Mouse (Mus musculus) lung, postnatal 4 days (tissue): Measurements from ENCODE around the gene Qk.

Source experiments
- DNase-seq, 2 experiments: peaks; one replicate each; pipeline ENCODE4 v3.0.0; 2021

Qk gene

DNA sequence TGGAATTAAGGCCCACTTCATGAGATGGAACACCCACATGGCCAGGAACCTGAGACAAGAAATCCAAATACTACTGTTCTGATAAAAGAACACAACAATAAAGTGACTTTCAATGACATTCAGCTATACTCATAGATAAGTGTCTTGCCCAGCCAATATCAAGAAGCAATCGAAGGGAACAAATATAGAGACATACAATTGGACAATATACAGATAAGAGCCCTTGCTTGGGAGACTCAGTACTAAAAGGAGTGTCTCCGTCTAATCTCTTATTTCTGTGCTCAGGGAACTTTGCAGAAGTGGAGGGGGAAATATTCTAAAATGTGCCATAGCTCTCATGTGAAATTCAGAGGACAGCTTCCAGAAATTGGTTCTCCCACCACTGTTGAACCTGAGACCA is 83.1 kb downstream of the Qk start:
- no peak for DNase-seq

DNA sequence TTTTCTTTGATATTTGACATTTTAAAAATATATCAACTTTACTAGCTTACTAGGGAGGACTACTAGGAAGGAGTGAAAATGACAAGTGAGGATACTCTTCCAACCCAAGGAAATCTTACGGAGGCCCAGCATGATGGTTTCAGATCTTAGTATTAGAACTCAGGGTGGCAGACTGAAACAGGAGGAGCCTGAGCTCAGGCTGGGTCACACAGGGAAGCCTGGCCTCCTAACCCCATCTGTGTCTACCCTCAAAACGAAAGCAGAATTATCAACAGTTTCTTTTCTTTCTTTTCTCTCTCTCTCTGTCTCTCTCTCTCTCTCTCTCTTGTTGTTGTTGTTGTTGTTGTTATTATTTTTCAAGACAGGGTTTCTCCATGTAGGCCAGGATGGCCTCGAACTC is 87.2 kb downstream of the Qk start:
- DNase-seq: no peak

DNA sequence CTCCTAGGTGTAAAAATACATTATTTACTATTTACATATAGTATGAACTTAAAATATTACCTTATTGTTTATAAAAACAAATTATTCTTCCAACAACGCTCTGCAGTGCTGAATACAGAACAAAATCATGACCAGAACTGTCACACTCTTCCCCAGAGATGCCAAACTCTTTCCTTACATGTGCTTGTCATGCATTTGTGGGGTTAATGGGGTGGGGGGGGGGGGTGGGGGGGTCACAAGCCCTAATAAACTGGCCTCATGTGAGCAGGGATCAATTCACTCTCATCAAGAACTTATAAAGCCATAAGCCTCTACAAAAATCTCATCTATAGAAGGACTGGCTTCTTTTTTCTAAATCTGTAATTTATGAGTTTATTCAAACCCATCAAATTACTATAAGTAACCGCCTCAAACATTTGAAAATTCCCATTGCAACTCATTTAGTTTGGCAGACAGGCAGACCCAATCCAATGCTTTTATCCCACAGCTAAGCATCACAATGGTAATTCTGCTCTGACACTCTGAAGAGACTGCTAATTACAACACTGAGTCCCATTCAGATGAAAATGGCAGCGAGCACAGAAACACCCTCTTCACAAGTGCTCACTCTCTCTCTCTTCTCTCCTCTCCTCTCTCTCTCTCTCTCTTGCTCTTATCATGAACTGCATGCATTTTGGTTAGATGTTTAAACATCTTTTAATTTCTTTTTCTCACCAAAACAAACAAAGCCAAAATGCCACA is 91.7 kb downstream of the Qk start:
- no peak for DNase-seq

- DNase-seq: no peak
These were observed 103.5 kb downstream of the Qk start for GRCm38 (mm10) chr17:10216164-10216563.

DNA sequence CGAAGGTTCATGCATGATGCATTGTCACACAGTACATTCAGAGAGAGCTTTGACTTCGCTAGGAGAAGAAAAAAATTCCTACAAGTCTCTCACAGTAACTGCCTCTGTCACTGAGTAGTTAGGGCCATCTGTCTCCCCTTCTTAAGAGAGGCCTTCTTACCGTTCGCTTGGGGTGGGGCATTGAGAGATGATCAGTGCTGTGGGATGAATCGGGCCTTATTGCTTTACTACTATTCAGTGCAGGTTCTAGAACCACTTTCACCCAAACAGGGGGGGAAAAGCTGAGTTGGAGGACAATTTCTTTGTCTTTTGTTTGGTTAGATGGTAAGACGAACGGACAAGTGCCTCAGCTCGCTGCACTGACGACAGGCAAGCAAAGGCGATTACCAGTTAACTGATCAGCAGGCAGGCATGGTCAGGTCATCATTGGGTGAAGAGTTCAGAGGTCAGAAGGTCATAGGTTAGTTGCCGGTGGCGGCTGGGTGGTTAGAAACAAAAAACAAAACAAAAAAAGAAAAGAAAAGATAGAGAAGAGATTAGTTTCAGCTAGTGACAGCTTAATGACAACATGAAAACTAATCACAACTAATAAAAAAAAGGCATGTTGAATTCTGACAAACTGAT is 110.4 kb downstream of the Qk start:
- DNase-seq: no peak

DNA sequence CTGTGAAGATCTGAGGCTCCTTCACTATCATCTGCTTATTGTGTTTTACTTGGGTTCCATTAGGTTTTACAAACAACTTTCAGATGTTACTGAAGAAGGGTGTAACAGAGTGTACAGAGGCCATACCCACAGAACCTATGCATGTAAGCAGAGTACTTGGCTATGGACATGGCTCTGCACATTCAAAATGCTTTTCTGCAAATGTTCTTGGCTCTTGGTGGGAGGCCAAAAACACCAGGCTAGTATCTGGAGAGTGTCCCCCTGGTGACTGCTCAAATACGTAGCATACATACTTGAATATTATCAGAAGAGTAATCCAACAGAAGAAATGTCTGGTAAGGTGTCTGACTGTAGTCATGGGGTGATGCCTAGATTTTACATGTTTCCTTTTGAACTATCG is 121.0 kb downstream of the Qk start:
- no peak for DNase-seq

DNA sequence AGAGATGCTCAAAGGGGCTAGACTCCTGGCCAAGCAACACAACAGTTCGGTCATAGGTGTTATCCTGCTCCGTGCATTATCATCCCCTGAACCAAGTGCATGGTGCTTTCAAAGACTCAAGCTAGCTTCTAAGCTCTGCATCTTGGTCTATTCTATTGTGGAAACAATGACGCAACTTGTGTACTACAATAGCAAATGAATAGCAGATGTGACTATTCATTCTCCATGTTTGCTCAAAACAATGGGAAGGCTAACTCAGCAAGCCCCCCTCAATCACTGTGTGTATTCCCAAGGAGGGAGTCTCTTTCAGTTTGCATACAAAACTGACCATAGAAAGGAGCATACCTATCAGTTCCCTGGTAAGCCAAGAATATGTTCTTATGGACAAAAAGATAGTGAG is 121.4 kb downstream of the Qk start:
- DNase-seq: no peak

- no peak for DNase-seq
These were observed 124.0 kb downstream of the Qk start for GRCm38 (mm10) chr17:10195703-10196102.

DNA sequence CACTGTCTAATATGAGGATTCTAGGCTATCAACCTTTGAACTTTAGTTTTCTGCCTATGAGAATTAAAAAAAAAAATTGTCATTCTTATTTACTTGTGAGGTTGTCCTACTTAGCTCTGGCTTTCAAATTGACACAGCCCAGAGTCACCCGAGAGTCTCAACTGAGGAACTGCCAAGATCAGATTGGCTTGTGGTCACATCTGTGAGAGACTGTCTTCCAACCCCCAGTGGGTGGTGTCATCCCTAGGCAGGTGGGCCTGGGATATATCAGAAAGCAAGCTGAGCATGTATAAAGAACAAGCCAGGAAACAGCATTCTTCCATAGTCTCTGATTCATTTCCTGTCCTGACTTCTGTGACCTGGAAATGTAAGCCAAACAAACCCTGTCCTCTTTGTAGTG is 128.8 kb downstream of the Qk start:
- no peak for DNase-seq

DNA sequence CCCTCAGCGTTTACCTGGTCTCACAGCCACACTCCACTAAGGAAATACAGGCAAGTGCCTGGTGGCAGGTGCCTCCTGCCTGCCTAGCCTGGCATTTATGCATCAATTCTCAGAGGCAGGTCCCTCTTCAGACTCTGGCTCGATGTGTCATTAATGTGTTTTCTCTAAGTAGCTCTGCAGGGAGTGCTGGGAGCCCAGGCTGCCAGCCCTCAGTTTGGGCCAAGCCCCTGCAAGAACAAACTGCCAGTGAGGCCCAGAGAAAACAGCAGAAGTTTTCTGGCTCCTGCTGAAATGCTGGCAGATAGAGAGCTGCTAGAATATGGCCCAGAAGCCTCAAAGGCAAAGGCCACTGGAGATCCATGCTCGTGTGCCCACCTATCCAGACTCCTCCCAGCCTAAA is 131.2 kb downstream of the Qk start:
- no peak for DNase-seq

- DNase-seq: no peak
These were observed 132.1 kb downstream of the Qk start for GRCm38 (mm10) chr17:10187431-10188020.

DNA sequence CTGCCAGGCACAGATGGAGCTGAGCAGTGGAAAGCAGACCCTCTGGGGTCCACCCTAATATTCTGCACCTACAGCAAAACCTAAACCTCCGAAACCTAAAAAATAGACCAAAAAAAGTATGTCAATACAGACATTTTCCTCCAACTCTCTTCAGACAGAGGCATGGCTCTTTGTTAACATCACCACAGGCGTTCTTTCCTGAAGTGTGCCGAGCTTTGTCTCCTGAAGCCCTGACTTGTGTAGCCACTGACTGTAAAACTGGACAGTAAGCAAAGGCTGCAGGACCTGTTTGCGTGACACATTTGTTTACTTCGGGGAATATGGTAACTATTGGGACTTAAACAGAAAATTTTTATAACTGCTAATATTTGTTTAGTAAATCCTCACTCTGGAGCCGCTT is 137.9 kb downstream of the Qk start:
- no peak for DNase-seq

DNA sequence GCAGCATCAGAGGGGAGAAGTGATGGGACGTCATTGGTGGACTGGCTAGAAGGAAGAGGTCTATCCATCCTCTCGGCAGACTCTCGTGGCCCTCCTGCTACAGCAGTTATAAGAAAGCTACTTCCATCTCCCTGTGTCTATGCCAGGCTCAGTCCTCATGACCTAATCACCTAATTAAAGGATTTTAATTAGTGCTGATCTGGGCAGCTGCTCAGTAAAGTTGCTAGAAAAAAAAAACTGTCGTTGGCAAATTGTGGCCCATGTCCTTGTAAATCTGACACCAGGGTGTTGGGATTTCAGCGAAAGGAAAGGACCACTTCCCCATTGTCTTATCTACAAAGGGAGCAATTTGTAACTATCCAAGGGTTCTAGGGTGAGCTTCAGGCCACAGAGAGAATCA is 142.6 kb downstream of the Qk start:
- DNase-seq: no peak

GRCm38 (mm10) chr17:10161258-10161657 is 158.4 kb downstream of the Qk start:
- DNase-seq: no peak

GRCm38 (mm10) chr17:10160415-10160814 is 159.2 kb downstream of the Qk start:
- no peak for DNase-seq

- no peak for DNase-seq
These were observed 166.7 kb downstream of the Qk start for GRCm38 (mm10) chr17:10152808-10153413.
